Mouse (Mus musculus) brain, embryonic 14.5 days (tissue): Measurements from ENCODE around the gene Rarres2. TPM values are rescaled to one million over a fixed set of nuclear protein-coding genes. Genes with fewer than 3 reads are reported as not detected.
A peak's percentile ranks its signal among the peaks of the same experiment; 100 is the strongest.

Experiments
- DNase-seq: peaks from one replicate; pipeline ENCODE4 v3.0.0-alpha.2; 2011; ENCODE audit warnings: low read depth
- CTCF ChIP-seq: fragments of 200-500 bp; IDR thresholded peaks from 2 replicates; pipeline ENCODE4 v1.5.1; 2012; ENCODE audit warnings: inconsistent platforms, mild to moderate bottlenecking, moderate library complexity, borderline replicate concordance; ENCODE audit not compliant: insufficient read depth, insufficient read length; ENCODE audit errors: extremely low read depth
- POLR2A ChIP-seq: fragments of 200-500 bp; IDR thresholded peaks from 2 replicates; pipeline ENCODE4 v1.6.1; 2012; ENCODE audit warnings: mild to moderate bottlenecking, inconsistent platforms, borderline replicate concordance; ENCODE audit not compliant: poor library complexity, insufficient read depth, insufficient read length, severe bottlenecking; ENCODE audit errors: extremely low read depth
- polyA plus RNA-seq: library from polyadenylated mRNA; depleted of rRNA; stranded (reverse); fragments of >200 nt; gene quantifications from 2 replicates; pipeline ENCODE4 v1.2.3, GENCODE M21; 2012

Rarres2 gene
- polyA plus RNA-seq, 1 experiment = 3.1 TPM

DNA sequence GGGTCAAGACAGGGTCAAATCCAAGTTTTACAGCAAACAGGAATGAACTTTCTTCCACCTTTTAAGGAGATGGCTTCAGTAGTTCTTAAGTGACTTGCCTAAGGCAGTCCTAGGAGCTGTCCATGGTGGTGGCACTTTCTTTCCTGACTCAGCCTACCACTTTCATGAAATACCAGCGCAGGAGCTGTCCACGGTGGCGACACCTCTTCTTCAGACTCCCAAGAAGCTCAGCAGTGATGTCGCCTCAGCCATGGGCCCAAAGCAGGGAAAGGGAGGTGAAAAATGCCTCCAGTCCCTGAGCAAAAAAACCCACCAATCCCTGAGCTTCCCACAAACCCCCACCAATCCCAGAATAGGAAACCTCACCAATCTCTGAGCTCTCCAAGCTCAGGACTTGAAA lies 19.7 kb downstream of the Rarres2 start:
- no peak for DNase-seq
- TF ChIP-seq POLR2A = no peak
- no peak for TF ChIP-seq CTCF

DNA sequence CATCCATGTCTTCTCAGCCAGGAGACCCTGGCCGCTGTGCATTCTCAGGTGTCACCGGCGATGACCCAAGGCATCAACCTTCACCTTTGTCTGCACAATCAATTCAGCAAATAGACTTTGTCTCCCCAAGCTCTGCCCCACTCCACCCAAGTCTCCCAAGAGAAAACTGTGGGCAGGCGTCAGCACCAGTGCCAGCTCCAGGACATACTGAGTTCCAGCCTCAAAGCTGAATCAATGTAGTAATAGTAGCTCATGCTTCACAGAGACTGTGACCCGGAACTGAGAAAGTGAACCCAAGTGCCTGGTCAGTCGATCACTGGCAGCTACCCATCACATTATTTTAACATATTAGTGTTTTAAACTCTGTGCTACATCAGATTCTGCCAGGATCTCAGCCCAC lies 24.3 kb downstream of the Rarres2 start:
- DNase-seq = no peak
- TF ChIP-seq CTCF (no peak), POLR2A (no peak)

DNA sequence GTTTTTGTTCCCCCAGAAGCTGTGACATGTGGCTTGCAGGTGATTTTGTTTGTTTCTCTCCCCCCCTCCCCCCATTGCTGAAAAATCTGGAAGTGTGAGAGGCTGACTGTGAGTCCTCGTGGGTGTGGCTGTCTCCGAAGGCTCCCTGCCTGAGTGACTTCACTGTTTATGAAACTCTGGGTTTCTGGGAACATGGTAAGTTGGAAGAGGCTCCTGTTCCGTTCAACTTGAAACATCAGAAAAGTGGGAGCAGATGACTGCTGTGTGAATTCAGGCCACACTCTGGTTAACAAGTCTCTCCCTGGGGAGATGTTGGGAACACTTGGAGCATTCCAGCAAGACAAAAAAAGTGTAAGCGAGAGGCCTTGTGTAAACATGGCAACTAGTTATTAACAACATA lies 25.7 kb downstream of the Rarres2 start:
- DNase-seq = no peak
- no peak for TF ChIP-seq CTCF
- no peak for TF ChIP-seq POLR2A

DNA sequence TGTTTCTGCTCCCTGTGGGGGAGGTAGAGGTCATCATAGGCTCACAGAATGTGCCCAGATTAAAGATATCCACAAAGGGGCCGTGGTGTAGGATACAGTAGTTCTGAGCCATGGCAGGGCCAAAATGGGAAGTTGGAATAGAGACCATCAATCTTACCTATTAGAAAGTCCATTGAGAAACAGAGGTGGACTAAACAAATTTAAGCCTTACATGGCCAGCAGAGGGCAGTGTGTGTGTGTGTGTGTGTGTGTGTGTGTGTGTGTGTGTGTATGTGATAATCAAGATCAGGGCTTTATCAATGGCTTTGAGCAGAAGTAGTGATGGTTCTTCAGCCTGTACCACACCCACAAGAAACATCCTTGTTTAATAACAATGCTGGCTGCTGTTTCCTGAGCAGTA lies 26.3 kb downstream of the Rarres2 start:
- peak; percentile 52; the same call in 1 of the 2 replicates for TF ChIP-seq CTCF
- no peak for TF ChIP-seq POLR2A
- peak; percentile 53 for DNase-seq

DNA sequence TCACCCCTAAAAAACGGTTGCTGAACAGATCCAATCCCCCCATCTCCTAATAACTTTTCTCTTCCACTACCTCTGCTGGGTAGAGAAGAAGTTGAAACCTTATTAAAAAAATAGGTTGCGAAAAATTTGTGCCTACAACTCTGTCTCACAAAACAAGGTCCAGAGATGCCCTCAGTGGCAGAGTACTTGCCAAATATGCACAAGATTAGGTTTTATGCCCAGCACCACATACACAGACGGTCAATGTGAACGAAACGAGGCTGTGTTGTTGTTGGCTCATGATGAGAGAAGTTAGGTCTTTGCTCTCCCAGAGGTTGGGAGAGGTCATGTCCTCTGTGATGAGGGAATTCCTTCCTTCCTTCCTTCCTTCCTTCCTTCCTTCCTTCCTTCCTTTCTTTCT lies 27.3 kb downstream of the Rarres2 start:
- TF ChIP-seq CTCF (no peak), POLR2A (no peak)
- DNase-seq = no peak

DNA sequence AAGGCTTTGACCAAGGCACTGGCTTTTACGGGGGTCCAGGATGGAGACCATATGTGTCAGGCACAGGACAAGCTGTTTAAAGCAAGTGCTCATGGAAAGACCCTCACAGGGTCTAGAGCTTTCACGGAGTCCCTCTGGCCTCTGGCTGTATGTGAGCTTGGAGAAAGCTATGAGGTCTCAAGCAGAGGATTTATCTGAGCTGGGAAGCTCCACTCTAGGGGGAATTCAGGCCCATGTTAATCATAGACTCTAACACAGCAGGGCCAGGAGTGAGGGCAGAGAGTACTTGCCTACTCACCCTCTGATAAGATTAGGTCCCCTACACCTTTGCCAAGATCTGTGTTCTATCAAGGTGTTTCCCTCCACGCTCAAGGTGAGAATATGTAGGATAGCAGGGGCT lies 30.0 kb downstream of the Rarres2 start:
- no peak for DNase-seq
- no peak for TF ChIP-seq POLR2A
- no peak for TF ChIP-seq CTCF

DNA sequence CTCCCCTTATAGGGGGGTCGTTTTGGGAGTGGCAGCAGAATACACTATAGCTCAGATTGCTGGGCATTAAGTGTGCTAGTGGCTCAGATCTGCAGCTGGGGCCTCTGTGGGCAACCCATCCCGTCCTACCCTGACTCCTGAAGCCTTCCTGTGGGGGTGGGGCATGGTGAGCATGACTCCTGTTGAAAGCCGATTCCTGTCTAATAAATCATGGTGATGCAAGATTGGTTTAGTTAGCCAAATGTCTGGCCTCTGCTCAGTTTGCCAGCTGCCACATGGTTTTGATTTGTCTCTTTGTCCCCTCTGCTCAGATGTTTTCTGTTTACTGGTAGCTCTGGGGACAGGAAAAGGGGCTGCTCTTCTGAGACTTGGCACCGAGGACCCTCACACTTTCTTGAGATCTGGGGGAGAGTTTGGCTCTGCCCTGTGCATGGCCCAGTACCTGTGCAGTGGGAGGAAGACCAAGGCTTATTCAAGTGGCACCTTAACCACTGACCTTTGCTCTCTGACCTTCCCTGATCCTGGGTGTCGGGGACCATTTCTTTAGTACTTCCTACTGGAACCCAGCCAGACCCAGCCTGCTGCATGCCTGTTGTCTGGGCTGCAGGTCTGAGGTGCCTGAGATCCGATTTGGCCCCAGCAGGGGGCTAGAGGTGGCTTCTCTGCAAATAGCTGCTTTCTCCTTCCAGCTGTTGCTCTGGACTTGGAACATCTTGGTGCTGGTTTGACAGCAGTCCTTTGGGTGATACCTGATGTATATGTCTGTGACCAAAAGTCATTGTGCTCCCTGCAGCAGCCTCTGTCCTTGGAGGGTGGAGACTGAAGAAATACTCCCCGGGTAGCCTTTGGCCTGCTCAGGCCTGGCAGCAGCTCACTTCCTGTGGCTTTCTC lies 30.8 kb downstream of the Rarres2 start:
- no peak for TF ChIP-seq POLR2A
- TF ChIP-seq CTCF = no peak
- DNase-seq = no peak

DNA sequence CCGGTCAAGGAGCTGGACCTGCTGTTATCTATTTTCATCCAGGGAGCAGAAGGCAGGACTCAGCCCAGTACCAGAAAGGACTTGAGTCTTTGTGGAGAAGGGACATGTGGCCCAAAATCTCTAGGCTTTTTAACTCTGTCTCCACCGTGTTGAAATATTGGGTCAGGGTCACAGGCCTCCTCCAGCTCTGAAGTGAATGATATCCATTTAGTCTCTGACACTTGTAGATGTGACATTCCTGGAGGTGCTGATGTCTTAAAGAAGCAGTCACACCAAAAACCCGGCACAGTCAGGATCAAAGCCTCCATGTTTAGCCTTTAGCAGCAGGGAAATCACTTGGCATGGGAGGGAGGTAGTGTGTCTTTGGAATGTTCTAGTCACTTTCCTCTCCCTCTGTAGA lies 31.9 kb downstream of the Rarres2 start:
- TF ChIP-seq POLR2A (no peak), CTCF (no peak)
- no peak for DNase-seq

DNA sequence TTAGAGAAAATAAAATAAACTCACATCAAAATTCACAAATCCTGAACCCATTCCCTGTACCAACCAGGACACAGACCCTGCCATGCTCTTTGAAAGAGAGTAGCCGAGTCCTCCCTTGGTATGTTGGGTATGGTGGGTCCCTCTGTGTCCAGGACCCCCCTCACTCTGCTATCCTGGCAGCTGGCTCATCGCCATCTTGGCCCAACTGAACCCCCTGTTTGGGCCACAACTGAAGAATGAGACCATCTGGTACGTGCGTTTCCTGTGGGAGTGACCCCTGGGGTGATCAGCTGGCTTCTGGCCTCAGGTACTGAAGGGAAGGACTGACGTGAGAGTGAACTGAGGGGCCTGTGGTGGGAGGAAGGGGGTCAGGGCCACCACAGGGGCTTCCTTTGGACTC lies 32.7 kb downstream of the Rarres2 start:
- no peak for DNase-seq
- TF ChIP-seq CTCF = no peak
- TF ChIP-seq POLR2A = no peak

DNA sequence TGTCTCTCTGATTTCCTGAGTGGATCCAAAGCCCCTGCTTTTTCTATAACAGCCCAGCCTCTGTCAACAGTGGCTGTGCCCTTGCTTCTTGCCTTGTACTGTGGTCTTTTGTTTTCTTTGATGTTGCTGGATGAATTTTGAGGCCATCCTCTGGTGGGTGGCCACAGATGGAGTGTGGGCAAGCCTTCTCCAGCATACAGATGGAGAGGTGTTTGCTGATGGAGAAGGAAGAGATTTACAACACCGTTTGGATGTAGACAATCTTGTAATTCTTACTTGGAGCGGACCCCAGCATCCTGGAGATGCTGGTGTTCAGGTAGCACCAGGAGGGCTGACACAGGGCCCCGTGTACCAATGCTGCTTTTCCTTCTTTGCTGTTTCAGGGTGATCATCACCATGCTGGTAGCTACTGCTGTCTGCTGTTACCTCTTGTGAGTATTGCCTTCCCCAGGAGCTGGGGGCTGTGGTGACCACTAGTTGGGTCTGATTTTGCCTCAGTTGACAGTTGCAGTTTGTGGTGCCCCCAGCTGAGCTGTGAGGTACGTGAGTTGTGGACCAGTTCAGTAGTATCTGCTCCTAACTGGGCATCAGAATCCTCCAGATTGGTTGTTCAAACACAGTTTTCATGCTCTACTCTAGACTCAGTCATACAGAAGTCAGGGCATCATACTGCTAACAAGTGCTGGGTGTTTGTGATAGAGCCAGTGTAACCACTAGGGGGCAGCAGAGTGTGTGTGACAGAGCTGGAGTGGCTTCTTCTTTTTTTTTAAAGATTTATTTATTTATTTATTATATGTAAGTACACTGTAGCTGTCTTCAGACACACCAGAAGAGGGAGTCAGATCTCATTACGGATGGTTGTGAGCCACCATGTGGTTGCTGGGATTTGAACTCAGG lies 33.5 kb downstream of the Rarres2 start:
- peak; percentile 69; the same call in 1 of the 2 replicates for TF ChIP-seq CTCF
- TF ChIP-seq POLR2A = no peak
- DNase-seq = peak; percentile 88

DNA sequence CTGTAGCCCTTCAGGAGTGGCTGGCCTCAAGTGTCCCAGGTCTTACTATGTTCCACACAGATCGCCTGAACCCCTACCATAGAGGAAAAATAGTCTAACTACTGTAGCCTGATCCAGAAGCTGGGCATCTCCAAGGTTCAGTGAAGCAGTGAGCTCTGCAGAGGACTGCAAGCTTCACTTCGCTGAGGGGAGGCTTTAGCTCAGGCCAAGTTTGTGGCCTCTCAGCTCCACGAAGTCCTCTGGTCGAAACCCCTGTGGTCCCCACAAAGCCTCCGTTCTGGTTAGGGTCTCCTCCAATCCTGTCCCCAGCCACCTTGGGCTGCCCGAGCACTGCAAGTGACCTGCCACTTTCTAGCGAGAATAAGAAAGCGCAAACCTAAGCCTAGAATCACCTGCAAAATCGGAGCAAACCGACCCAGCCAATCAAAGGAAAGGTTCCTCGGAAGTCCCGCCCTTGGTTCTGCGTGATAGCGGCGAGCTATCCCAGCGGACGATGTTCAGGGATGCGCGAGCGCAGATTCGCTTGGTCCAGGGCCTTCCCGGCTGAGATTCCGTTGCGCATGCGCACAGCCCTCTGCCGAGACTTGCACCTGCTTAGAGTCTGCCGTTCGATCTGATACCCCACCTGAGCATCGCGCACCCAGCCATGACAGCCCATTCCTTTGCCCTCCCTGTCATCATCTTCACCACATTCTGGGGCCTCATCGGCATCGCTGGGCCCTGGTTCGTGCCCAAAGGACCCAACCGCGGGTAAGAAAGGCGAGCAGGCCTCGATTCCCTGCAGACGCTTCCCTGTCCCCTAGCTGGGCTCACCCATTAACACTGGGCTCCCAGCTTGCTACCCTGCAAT lies 35.3 kb downstream of the Rarres2 start, which contains the start of gene Atp6v0e2:
Gene Atp6v0e2 (plus strand): TSS at position 511 of the 850 bp plus-strand sequence.
- TF ChIP-seq POLR2A (peak; percentile 7; the same call in 1 of the 2 replicates), CTCF (no peak)
- DNase-seq = peak; percentile 99

DNA sequence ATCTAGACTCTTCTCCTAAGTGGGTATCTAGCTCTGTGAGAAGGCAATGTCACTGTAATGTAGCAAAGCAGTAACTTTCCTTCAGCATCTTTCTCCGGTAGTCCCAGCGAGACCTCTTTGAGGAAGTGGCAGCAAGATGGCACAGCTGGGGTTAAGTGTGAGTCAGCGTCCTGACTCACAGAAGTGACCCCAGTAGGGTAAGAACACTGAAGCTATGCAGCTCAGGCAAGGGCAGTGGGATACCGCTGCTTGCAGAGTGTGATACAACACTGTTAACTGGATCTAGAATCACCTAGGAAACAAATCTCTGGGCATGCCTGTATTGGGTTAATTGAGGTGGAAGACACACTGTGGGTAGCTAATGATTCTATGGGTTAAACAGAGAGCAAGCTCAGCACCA lies 36.5 kb downstream of the Rarres2 start:
- DNase-seq = no peak
- TF ChIP-seq CTCF (no peak), POLR2A (no peak)
